20 mouse cellular contexts compared by ENCODE assay signal in the genomic region with DNA sequence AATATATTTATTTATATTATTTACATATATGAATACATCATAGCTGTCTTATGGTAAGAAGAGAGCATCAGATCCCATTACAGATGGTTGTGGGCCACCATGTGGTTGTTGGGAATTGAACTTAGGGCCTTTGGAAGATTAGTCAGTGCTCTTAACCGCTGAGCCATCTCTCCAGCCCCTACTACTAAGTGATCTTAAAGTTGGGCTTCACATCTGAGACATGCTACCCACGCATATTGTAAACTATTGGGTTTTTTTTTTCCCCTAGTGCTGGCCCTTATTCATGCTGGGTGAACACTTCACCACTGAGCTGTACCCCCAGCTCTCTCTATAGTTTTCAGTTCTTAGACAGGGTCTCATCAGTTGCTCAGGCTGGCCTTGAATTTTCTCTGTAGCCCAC. TPM values are rescaled to one million over a fixed set of nuclear protein-coding genes. Genes with fewer than 3 reads are reported as not detected.
"Had no signal": no experiment of that assay in that cellular context is flagged by ENCODE, and none has a peak within 500 bp of the region (broad histone marks: within the 10 kb centered on the region; RNA-seq: fewer than 3 reads in every experiment).

No protein-coding gene starts in this region.

- DNase-seq: lung, adult 18-20 months; lung, embryonic 14.5 days; lung, postnatal 10 days; lung, postnatal 4 days; midbrain, embryonic 14.5 days; right cerebral cortex, postnatal 14 days; thymus, adult 2 months; thymus, postnatal 25 days; thymus, postnatal 4 days had no signal

- H3K27me3 ChIP-seq: neural tube, embryonic 13.5 days; neural tube, embryonic 15.5 days; stomach, embryonic 15.5 days had no signal

- H3K9ac ChIP-seq: lung, embryonic 14.5 days; neural tube, embryonic 13.5 days; neural tube, embryonic 15.5 days; stomach, embryonic 15.5 days had no signal

- H3K4me2 ChIP-seq: lung, embryonic 14.5 days; neural tube, embryonic 13.5 days; neural tube, embryonic 15.5 days; stomach, embryonic 15.5 days had no signal

- H3K27ac ChIP-seq: midbrain, embryonic 10.5 days; neural tube, embryonic 13.5 days; neural tube, embryonic 15.5 days; stomach, embryonic 15.5 days; stomach, postnatal 0 days had no signal

- ATAC-seq: midbrain, embryonic 16.5 days had no signal

- H3K36me3 ChIP-seq: neural tube, embryonic 13.5 days; neural tube, embryonic 15.5 days; stomach, embryonic 15.5 days had no signal

- H3K9me3 ChIP-seq: midbrain, embryonic 10.5 days; neural tube, embryonic 13.5 days; neural tube, embryonic 15.5 days; stomach, embryonic 15.5 days had no signal

- H3K4me3 ChIP-seq: midbrain, embryonic 10.5 days; myocyte; neural tube, embryonic 13.5 days; neural tube, embryonic 15.5 days; stomach, embryonic 15.5 days had no signal

RNA-seq across cellular contexts. Expression of gene Rimbp2, which starts 57.7 kb away (rescaled TPM):
- total RNA-seq: megakaryocyte, adult 5-6 weeks; megakaryocyte-erythroid progenitor cell, adult 5-6 weeks had no signal
- polyA plus RNA-seq: liver, embryonic 16.5 days; lung, embryonic 14.5 days; myocyte; spleen, adult 2 months had no signal
